Mouse (Mus musculus): ENCODE results near the gene Trim58.

DNA sequence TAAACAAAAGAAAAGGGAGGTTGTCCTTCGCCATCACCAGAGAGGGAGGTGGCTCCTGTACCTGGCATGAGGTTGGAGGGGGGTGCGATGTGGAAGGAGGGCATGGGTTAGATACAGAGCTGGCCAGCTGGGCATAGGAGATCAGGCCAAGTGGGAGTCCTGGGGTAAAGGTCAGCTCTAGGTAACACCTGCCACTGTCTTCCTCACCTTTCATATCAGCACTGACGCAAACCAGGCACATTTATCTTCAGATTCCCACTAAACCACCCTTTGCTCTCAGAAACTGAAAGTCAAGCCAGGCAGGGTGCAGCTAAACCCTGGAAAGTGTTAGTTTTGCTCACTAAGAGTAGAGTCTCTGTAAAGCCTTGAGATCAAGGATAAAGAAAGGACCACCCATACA is 21.9 kb upstream of the Trim58 start:
- TF ChIP-seq CTCF (IDR thresholded peaks at IDR 0.05) (no peak), EP300 (IDR thresholded peaks at IDR 0.05) (no peak)
